Mouse (Mus musculus): ENCODE data around the gene Fmo1.

Fmo1 gene

DNA sequence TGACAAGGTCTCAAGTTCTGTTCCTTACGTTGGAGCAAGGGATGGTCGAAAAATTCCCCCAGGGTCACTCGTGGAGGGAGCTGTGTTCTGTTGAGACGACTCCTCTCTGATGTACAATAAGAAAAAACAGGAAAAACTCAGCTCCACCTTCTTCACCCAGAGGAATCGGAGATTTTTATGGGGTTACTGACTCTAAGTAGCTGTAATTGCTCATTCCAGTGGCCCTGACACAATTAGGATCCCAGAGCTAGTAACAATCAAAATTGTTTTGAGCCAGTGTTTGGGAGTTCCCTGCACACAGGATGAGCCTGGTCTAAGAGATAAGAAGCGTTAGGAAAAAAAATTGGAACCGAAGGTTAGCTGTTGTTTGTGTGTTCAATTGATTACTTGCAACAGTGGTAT is at the start of gene Fmo1:
Fmo1 (minus strand) TSS at position 331 of the 402 bp plus-strand sequence.
- in situ Hi-C loops (cut with MboI): no loop called here

GRCm38 (mm10) chr1:162914932-162915556 is 48.6 kb upstream of the Fmo1 start:
- in situ Hi-C loops (cut with MboI): no loop called here

DNA sequence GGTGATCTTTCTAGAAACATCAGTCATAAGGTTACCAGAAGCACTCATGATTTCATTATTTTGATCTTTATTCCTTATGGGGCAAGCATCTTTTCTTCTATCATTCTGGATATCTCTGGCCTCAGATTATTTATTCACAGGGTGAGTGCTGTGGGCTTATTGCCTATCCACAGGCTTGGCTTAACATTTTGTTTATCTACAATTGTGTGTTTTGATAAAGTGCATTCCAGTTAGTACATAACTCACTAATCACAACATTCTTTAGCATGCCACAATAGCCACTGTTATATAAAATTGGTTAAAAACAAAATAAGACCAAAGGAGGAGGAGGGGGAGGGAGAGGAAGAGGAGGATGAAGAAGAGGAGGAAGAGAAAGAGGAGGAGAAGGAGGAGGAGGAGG is 45.7 kb upstream of the Fmo1 start:
- in situ Hi-C loops (cut with MboI): no loop called here

DNA sequence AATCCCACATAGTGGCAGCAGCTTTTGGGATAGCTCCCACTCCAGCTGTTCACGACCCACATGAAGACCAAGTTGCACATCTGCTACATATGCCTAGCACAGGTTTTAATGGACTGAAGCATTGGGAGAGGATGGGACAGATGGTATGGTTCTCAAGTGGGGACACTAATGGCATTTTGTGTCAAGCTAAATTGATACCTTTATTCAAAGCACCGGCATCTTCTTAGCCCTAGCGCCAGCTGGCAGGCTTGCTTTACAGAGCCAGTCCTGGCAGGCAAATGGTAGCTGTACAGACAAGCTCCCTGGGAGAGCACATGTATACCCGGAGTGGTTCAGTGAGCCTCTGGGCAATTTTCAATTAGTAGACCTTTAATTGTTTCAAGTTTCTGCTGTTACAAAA is 35.5 kb upstream of the Fmo1 start:
- in situ Hi-C loops (cut with MboI): no loop called here

DNA sequence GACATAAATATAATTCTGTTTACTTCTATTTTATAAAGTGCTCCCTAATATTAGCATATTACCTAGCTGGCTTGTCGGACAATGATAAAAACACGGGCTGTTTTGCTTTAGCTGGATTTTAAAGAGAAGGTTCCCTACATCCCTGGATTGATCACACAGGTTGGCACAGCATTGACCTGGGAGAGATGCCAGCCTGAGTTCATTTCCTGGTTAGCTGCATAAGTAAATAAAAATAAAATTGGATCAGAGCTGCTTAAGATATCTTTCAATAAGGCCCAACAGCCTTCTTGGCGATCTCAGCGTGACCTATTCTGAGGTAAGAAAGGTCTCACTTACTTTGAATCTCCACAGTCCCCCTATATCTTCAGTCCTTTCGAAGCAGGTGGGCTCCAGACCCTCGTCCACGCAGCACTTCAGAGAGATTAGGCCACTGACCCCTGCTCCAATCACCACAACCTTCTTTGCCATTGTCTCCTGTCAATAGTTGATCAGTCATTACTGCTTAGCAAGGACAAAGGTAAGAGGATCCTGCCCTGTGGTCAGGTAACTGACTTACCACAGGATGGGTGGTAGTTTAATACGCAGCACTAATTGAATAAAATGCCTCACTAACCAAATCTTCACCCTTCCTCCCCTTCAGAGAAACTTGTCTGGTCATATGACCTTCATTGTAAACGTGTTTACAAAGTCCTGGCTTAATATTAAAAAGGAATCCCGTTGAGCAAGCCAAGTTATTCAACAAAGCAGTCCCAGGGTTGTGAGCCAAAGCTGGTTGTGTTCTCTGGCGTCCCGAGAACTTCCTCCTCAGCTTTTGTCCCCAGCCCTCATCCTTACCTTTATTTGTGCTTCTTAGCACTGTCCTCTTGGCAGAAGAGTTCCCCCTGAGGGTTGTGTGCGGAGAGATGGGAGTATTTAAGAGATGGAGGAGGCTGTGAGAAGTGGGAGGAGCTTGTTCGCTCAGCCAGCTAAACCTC is 31.7 kb upstream of the Fmo1 start, which contains the start of gene Fmo2:
Fmo2 (minus strand) TSS at position 889 of the 974 bp plus-strand sequence.
- in situ Hi-C loops (cut with MboI): loop anchor here (10.0 kb wide), 1 partner anchor 1017 kb away; no protein-coding TSS in a partner anchor

DNA sequence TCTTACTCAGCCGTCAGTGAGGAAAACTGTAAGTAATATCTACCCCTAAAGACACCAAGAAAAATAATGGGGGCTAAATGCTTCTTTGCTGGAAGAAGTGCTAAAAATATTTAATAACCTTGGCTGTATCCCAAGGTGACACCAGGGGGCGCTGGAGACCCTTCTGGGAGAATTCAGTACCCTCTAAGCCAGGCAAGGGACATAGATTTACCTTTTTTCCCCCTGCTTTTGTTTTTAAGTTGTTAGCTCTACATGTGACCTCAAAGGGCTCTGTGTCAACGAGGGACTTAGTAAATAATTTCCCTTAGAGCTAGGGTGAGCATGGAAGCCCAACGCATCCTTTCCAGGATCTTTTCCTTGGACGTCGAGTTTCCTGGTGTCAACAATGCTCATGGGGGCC is 29.5 kb upstream of the Fmo1 start:
- in situ Hi-C loops (cut with MboI): loop anchor here (10.0 kb wide), 1 partner anchor 1019 kb away; no protein-coding TSS in a partner anchor

DNA sequence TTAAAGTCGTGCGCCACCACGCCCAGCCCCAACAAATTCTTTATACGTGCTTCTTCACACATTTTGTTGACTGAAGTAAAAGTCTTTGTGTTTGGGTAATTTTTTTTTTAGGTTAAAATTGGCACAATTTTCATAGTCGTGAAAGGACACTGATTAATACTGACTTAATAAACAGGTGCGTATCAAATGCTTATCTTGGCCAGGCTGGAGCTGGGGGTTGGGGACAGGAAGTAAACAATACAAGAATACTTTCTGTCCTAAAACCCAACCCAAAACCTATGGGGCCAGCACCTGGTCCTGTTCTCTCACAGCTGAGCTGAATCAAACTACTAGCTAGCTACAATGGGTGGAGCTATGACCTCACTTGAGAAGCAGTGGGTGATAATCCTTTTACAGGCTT is 26.6 kb upstream of the Fmo1 start:
- in situ Hi-C loops (cut with MboI): loop anchor here (10.0 kb wide), 1 partner anchor 1022 kb away; no protein-coding TSS in a partner anchor

DNA sequence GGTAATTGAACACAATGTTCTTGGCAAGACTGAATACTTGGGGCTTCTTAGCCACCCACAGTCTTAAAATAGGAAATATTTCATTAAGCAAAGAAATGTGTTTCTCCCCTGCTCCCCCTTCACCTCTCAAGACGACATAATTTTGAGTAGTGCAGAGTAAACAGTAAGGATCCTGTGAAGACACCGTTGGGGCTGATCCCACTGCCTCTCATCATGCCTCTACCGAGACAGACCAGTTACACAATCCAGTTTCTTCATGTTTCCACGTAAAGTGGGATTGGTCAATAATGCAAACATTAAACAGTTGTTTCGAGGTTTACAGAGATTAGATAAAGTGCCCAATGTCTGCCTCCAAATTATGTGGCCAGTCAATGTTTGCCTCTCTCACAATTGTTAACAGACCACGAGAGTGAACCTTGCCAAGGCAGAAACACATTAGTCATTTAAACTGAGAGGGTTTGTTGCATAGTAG is 25.6 kb upstream of the Fmo1 start:
- in situ Hi-C loops (cut with MboI): loop anchor here (10.0 kb wide), 1 partner anchor 1023 kb away; no protein-coding TSS in a partner anchor

DNA sequence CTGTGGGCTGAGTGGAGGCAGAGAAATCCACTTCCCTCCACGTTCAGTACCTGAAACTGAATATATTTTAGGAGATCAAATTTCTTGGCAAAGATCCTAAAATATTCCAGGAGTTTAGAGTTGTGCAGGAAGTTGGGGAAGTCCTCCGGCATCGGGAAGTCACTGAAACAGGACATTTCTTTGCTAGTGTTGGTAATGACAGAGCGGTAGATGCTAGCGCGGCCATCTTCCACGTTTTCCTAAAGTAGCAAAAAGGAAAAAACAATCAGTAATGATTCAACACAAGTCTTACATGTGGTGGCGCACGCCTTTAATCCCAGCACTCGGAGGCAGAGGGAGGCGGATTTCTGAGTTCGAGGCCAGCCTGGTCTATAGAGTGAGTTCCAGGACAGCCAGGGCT is 22.2 kb upstream of the Fmo1 start:
- in situ Hi-C loops (cut with MboI): no loop called here

GRCm38 (mm10) chr1:162887644-162888043 is 21.2 kb upstream of the Fmo1 start:
- in situ Hi-C loops (cut with MboI): no loop called here

DNA sequence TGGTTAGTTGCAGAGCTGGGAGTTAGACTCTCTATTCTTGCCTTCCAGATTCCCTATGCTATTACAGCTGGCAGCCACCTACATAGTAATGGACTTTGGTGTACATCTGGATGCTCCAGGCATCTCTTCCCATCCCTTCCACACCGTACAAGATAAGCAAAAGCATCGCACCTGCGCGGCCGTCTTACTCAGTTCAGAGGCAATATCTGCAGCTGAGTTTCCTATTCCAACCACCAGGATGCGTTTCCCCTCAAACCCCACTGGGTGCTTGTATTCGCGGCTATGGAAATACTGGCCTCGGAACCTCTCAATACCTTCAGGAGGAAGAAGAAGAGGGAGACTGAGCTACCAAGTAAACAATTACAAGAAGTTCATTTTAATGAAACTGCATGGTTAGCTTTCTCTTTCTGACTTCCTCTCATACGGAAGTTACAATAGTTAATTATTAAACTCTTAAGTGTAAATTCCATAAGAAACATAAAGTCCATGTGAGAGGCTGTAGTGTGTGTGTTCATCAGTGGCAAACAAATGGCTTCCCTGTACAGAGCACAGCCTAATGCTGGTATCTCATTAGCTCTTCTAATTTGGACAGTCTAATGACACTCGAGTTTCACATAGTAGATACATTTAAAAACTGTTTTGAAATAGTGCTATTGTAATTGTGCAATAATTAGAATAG is 19.9 kb upstream of the Fmo1 start:
- in situ Hi-C loops (cut with MboI): no loop called here

DNA sequence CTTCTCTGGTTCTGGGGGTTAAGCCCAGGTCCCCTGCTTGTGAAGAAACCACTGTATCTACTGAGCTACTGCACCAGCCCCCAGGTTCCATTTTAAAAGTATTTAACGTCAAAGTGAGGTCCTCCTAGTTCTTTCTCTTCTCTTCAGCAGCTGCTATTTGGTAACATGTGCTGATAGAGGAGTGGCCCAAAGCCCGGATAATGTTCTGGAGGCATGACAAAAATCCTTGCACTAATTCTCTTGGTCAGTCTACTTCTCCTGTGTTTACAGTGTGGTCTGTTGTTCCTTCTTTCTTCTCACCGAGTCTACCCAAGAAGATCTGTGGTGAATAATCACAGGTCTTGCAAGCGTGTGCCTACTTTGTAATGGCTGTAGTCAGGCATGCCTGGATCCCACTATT is 16.3 kb upstream of the Fmo1 start:
- in situ Hi-C loops (cut with MboI): no loop called here

- in situ Hi-C loops (cut with MboI): no loop called here
Observed at GRCm38 (mm10) chr1:162879595-162880369, 13.4 kb upstream of the Fmo1 start.

- in situ Hi-C loops (cut with MboI): no loop called here
Observed at GRCm38 (mm10) chr1:162875091-162875490, 8.7 kb upstream of the Fmo1 start.

DNA sequence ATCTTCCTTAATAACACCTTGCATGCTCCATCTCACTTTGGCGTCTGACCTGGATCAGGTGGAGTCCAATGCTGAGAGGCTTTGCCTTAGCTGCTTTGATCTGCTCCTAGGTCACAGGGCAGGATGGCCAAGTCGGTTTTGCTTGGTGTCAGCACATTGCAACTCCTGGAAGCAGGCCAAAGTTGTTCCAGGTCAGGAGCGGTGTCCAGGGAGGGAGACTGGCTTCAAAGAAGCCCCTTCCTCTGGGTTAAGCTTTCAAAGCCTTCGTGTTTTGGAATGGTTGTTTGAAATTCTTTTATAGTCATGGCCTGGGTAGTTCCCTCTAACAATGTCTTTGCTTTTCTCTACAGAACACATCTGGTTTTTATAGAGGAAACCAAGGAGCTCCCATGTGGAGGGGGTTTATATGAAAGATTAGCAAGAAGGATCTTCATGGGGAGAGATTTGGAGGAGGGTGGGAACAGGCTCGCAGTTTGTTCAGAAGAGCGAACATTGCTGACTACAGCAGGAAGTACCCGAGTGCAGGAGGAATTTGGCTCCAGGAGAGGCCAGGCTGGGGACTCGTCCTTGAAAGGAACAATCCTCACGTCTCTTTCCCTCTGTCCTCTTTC is 5.4 kb upstream of the Fmo1 start:
- in situ Hi-C loops (cut with MboI): no loop called here

DNA sequence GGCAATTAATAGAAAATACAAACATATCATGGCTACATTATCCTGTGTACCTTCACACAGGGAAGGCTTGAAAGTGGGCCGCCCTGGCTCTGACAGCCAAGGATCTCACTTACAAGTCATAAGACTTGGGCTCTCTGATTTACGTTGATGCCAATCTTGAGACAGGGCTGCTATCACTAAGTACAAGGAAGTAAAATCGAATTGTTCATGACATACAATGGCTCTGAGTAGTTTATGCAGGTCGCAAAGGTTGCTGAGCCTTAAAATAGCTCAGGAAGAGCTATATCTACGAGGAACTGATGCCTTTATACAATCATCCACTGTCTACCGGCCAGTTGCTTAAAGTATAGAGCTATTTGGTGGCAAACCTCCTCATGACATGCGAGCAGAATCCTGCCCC is 4.6 kb upstream of the Fmo1 start:
- in situ Hi-C loops (cut with MboI): no loop called here

DNA sequence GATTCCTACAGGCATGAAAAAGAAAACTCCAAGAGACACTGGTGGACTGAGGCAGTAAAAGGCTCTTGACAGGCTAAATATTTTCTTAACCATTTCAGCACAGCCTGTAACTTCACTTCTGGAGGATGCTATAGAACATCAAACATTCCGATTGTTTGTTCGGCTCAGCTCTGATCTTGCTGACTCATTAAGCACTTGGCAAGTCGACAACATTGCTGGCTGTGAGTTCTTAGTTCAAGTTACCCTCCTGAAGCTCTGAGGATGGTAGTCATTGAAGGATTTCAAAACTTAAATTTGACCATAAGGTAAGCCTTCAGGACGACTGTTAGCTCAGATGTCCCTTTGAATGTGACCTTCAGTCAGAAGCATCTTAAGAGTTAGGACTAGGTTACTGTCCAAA is 986 bp upstream of the Fmo1 start:
- in situ Hi-C loops (cut with MboI): no loop called here

DNA sequence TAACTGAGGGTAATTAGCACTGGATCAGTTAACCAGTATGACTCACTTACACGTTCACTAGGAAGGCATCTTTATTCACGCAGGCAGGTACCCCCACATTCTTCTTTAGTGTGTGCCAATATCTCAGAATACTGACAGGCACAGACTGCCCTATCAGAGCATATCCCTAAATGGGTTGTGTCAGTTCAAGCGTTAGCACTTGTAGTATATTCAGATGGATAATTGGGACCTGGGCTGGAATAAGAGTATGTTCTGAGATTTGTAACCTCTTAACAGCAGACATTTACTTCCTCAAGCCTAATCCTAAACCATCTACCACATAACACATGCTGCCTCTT is 948 bp downstream of the Fmo1 start:
- in situ Hi-C loops (cut with MboI): no loop called here

- in situ Hi-C loops (cut with MboI): no loop called here
Observed at GRCm38 (mm10) chr1:162864816-162865492, 1.5 kb downstream of the Fmo1 start.

DNA sequence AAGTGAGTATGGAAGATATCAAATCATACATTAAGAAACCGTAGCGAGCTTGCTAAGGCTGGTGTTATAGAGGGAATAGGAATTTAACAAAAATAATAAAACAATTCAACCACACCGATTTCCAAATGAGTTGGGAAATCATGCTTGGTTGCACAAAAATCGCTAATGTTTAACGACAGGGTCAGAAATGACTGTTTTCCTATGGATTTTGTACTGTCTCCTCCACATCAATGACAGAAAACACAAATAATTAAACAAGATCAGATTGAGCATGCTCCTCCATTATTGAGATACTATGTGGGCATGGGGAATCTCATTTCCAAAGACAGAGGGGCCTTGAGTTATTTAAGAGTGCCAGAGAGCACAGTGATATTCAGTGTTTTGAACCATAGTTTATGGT is 2.1 kb downstream of the Fmo1 start:
- in situ Hi-C loops (cut with MboI): no loop called here
